Mouse (Mus musculus): ENCODE results near the gene Cfap157. TPM values are rescaled to one million over a fixed set of nuclear protein-coding genes. Genes with fewer than 3 reads are reported as not detected.
A peak's percentile ranks its signal among the peaks of the same experiment; 100 is the strongest.

Cfap157 gene
- polyA plus RNA-seq, 1 experiment = 2.4 TPM

GRCm38 (mm10) chr2:32756674-32757055 lies 27.6 kb downstream of the Cfap157 start:
- Histone ChIP-seq H3K4me3 (replicated peaks; ENCODE audit: extremely low read depth, low read depth, low read length) (no peak overlapping the region), H3K4me1 (ENCODE audit: control insufficient read depth, insufficient read depth, low read length) (no peaks in the 10 kb centered on the region)
- TF ChIP-seq POLR2A (IDR thresholded peaks at IDR 0.05; ENCODE audit: borderline replicate concordance, extremely low read depth, low read depth, low read length) (no peak), CTCF (IDR thresholded peaks at IDR 0.05; ENCODE audit: insufficient read depth, low read length) (no peak)
- WGBS = 32% methylated on average over 6 of the region's 6 CpGs
- no peak for DNase-seq

- no peak overlapping the region for H3K4me3 ChIP-seq (replicated peaks; ENCODE audit: extremely low read depth, low read depth, low read length)
- no peaks in the 10 kb centered on the region for H3K4me1 ChIP-seq (ENCODE audit: control insufficient read depth, insufficient read depth, low read length)
- TF ChIP-seq POLR2A (IDR thresholded peaks at IDR 0.05; ENCODE audit: borderline replicate concordance, extremely low read depth, low read depth, low read length) (no peak), CTCF (IDR thresholded peaks at IDR 0.05; ENCODE audit: insufficient read depth, low read length) (0 out of 2 replicates have a peak, but pooled peaks have one; percentile 7)
- no peak for DNase-seq
- 65% methylated on average over 10 of the region's 10 CpGs for WGBS
These were observed 32.0 kb downstream of the Cfap157 start for GRCm38 (mm10) chr2:32752181-32752580.

GRCm38 (mm10) chr2:32751665-32752033 lies 32.6 kb downstream of the Cfap157 start:
- no peak for DNase-seq
- WGBS = 45% methylated on average over 10 of the region's 10 CpGs
- Histone ChIP-seq H3K4me1 (ENCODE audit: control insufficient read depth, insufficient read depth, low read length) (no peaks in the 10 kb centered on the region), H3K4me3 (replicated peaks; ENCODE audit: extremely low read depth, low read depth, low read length) (peak overlapping the region; percentile 44)
- TF ChIP-seq CTCF (IDR thresholded peaks at IDR 0.05; ENCODE audit: insufficient read depth, low read length) = no peak
- no peak for TF ChIP-seq POLR2A (IDR thresholded peaks at IDR 0.05; ENCODE audit: borderline replicate concordance, extremely low read depth, low read depth, low read length)

- peak overlapping the region; percentile 44 for H3K4me3 ChIP-seq (replicated peaks; ENCODE audit: extremely low read depth, low read depth, low read length)
- 58% methylated on average over 31 of the region's 31 CpGs for WGBS
These were observed 33.2 kb downstream of the Cfap157 start for GRCm38 (mm10) chr2:32750887-32751664.

GRCm38 (mm10) chr2:32750199-32750598 lies 34.0 kb downstream of the Cfap157 start:
- Histone ChIP-seq H3K4me1 (ENCODE audit: control insufficient read depth, insufficient read depth, low read length) (no peaks in the 10 kb centered on the region), H3K4me3 (replicated peaks; ENCODE audit: extremely low read depth, low read depth, low read length) (no peak overlapping the region)
- TF ChIP-seq CTCF (IDR thresholded peaks at IDR 0.05; ENCODE audit: insufficient read depth, low read length) = no peak
- no peak for TF ChIP-seq POLR2A (IDR thresholded peaks at IDR 0.05; ENCODE audit: borderline replicate concordance, extremely low read depth, low read depth, low read length)
- DNase-seq = no peak
- 74% methylated on average over 7 of the region's 7 CpGs for WGBS

More at GRCm38 (mm10) chr2:32750887-32751664, 33.2 kb downstream of the Cfap157 start:
- no peaks in the 10 kb centered on the region for H3K4me1 ChIP-seq (ENCODE audit: control insufficient read depth, insufficient read depth, low read length)
- TF ChIP-seq POLR2A (IDR thresholded peaks at IDR 0.05; ENCODE audit: borderline replicate concordance, extremely low read depth, low read depth, low read length) (peak; percentile 48; the same call in 1 of the 2 replicates), CTCF (IDR thresholded peaks at IDR 0.05; ENCODE audit: insufficient read depth, low read length) (no peak)
- peak; percentile 79 for DNase-seq

GRCm38 (mm10) chr2:32749082-32749481 lies 35.1 kb downstream of the Cfap157 start:
- 85% methylated on average over 16 of the region's 16 CpGs for WGBS
- no peak overlapping the region for H3K4me3 ChIP-seq (replicated peaks; ENCODE audit: extremely low read depth, low read depth, low read length)
- H3K4me1 ChIP-seq (ENCODE audit: control insufficient read depth, insufficient read depth, low read length) = 0 out of 2 replicates have a peak, but pooled peaks cover 2% of the 10 kb centered on the region
- no peak for TF ChIP-seq CTCF (IDR thresholded peaks at IDR 0.05; ENCODE audit: insufficient read depth, low read length)
- no peak for TF ChIP-seq POLR2A (IDR thresholded peaks at IDR 0.05; ENCODE audit: borderline replicate concordance, extremely low read depth, low read depth, low read length)
- no peak for DNase-seq

- Histone ChIP-seq H3K4me3 (replicated peaks; ENCODE audit: extremely low read depth, low read depth, low read length) (no peak overlapping the region), H3K4me1 (ENCODE audit: control insufficient read depth, insufficient read depth, low read length) (peaks cover 11% of the 10 kb centered on the region)
- DNase-seq = no peak
- TF ChIP-seq POLR2A (IDR thresholded peaks at IDR 0.05; ENCODE audit: borderline replicate concordance, extremely low read depth, low read depth, low read length) (no peak), CTCF (IDR thresholded peaks at IDR 0.05; ENCODE audit: insufficient read depth, low read length) (no peak)
- WGBS = 53% methylated on average over 15 of the region's 15 CpGs
These were observed 39.8 kb downstream of the Cfap157 start for GRCm38 (mm10) chr2:32744272-32744982.

- DNase-seq = no peak
- TF ChIP-seq POLR2A (IDR thresholded peaks at IDR 0.05; ENCODE audit: borderline replicate concordance, extremely low read depth, low read depth, low read length) (no peak), CTCF (IDR thresholded peaks at IDR 0.05; ENCODE audit: insufficient read depth, low read length) (no peak)
- WGBS = 48% methylated on average over 18 of the region's 18 CpGs
- peaks cover 14% of the 10 kb centered on the region for H3K4me1 ChIP-seq (ENCODE audit: control insufficient read depth, insufficient read depth, low read length)
- H3K4me3 ChIP-seq (replicated peaks; ENCODE audit: extremely low read depth, low read depth, low read length) = no peak overlapping the region
These were observed 42.1 kb downstream of the Cfap157 start for GRCm38 (mm10) chr2:32742173-32742531.

- DNase-seq = no peak
- TF ChIP-seq POLR2A (IDR thresholded peaks at IDR 0.05; ENCODE audit: borderline replicate concordance, extremely low read depth, low read depth, low read length) (no peak), CTCF (IDR thresholded peaks at IDR 0.05; ENCODE audit: insufficient read depth, low read length) (no peak)
- 25% methylated on average over 53 of the region's 58 CpGs for WGBS
- H3K4me1 ChIP-seq (ENCODE audit: control insufficient read depth, insufficient read depth, low read length) = peaks cover 16% of the 10 kb centered on the region
- peak overlapping the region; percentile 30 for H3K4me3 ChIP-seq (replicated peaks; ENCODE audit: extremely low read depth, low read depth, low read length)
These were observed 42.7 kb downstream of the Cfap157 start for GRCm38 (mm10) chr2:32741273-32742172.
